Mouse (Mus musculus): Measurements from ENCODE around the gene Lrrc4.

The Lrrc4 gene

GRCm38 (mm10) chr6:28823375-28823774 lies 8.2 kb downstream of the Lrrc4 start:
- DNase-seq: no peak

- no peak for DNase-seq
Observed at GRCm38 (mm10) chr6:28822296-28822695, 9.3 kb downstream of the Lrrc4 start.

GRCm38 (mm10) chr6:28819509-28820358 lies 11.8 kb downstream of the Lrrc4 start:
- peak in 1 of 2 experiments; percentile 45 for DNase-seq

GRCm38 (mm10) chr6:28817039-28817438 lies 14.5 kb downstream of the Lrrc4 start:
- DNase-seq: peak; percentile 81 to 87

- DNase-seq: peak; percentile 60 to 67
Observed at GRCm38 (mm10) chr6:28814895-28815294, 16.7 kb downstream of the Lrrc4 start.

- DNase-seq: no peak
Observed at GRCm38 (mm10) chr6:28813057-28813456, 18.5 kb downstream of the Lrrc4 start.

GRCm38 (mm10) chr6:28804751-28805150 lies 26.8 kb downstream of the Lrrc4 start:
- DNase-seq: no peak

GRCm38 (mm10) chr6:28803678-28804279 lies 27.8 kb downstream of the Lrrc4 start:
- peak; percentile 56 to 58 for DNase-seq

- DNase-seq: peak; percentile 75 to 81
Observed at GRCm38 (mm10) chr6:28800976-28801375, 30.6 kb downstream of the Lrrc4 start.

- DNase-seq: no peak
Observed at GRCm38 (mm10) chr6:28799818-28800217, 31.7 kb downstream of the Lrrc4 start.

- peak in 1 of 2 experiments; percentile 38 for DNase-seq
Observed at GRCm38 (mm10) chr6:28795792-28796515, 35.6 kb downstream of the Lrrc4 start.

GRCm38 (mm10) chr6:28795380-28795779 lies 36.2 kb downstream of the Lrrc4 start:
- DNase-seq: peak; percentile 40 to 45

GRCm38 (mm10) chr6:28791809-28792208 lies 39.7 kb downstream of the Lrrc4 start:
- no peak for DNase-seq

GRCm38 (mm10) chr6:28791183-28791582 lies 40.4 kb downstream of the Lrrc4 start:
- no peak for DNase-seq

GRCm38 (mm10) chr6:28789685-28790084 lies 41.9 kb downstream of the Lrrc4 start:
- no peak for DNase-seq

- DNase-seq: peak; percentile 37 to 40
Observed at GRCm38 (mm10) chr6:28787133-28787532, 44.4 kb downstream of the Lrrc4 start.

GRCm38 (mm10) chr6:28785770-28786169 lies 45.8 kb downstream of the Lrrc4 start:
- no peak for DNase-seq

- DNase-seq: no peak
Observed at GRCm38 (mm10) chr6:28783953-28784352, 47.6 kb downstream of the Lrrc4 start.

GRCm38 (mm10) chr6:28783082-28783647 lies 48.4 kb downstream of the Lrrc4 start:
- no peak for DNase-seq

- no peak for DNase-seq
Observed at GRCm38 (mm10) chr6:28781696-28782095, 49.9 kb downstream of the Lrrc4 start.

GRCm38 (mm10) chr6:28771331-28771730 lies 60.2 kb downstream of the Lrrc4 start:
- DNase-seq: no peak

GRCm38 (mm10) chr6:28767891-28768481 lies 63.6 kb downstream of the Lrrc4 start:
- DNase-seq: no peak

GRCm38 (mm10) chr6:28766622-28767021 lies 64.9 kb downstream of the Lrrc4 start:
- no peak for DNase-seq
